Mouse (Mus musculus) cerebellum, adult 2 months (tissue): Measurements from ENCODE around the gene Cadm2. TPM values are rescaled to one million over a fixed set of nuclear protein-coding genes. Genes with fewer than 3 reads are reported as not detected.

ENCODE experiments used
- DNase-seq, 2 experiments: peaks; one replicate each; pipeline ENCODE4 v3.0.0; 2021
- H3K27ac ChIP-seq: fragments of 200-500 bp; 2 replicates; pipeline ENCODE4 v1.5.1; 2012; ENCODE audit warnings: low read length, control low read depth, inconsistent platforms; ENCODE audit not compliant: insufficient read depth
- H3K27me3 ChIP-seq: fragments of 200-500 bp; 2 replicates; pipeline ENCODE4 v1.6.1; 2012; ENCODE audit warnings: inconsistent platforms, mild to moderate bottlenecking, low read length, moderate library complexity; ENCODE audit not compliant: control insufficient read depth, insufficient read depth
- H3K4me1 ChIP-seq: fragments of 200-500 bp; 2 replicates; pipeline ENCODE4 v1.6.1; 2011; ENCODE audit warnings: low read length; ENCODE audit not compliant: control insufficient read depth, insufficient read depth
- H3K4me3 ChIP-seq: fragments of 200-500 bp; replicated peaks from 2 replicates; pipeline ENCODE3; 2011; ENCODE audit warnings: mild to moderate bottlenecking, low read depth, low read length, control low read depth; ENCODE audit not compliant: insufficient read depth
- CTCF ChIP-seq: fragments of 200-500 bp; IDR thresholded peaks from 2 replicates; pipeline ENCODE4 v1.5.1; 2011; ENCODE audit warnings: low read depth, mild to moderate bottlenecking, control low read depth, low read length, moderate library complexity, borderline replicate concordance; ENCODE audit not compliant: insufficient read depth
- POLR2A ChIP-seq: fragments of 200-500 bp; IDR thresholded peaks from 2 replicates; pipeline ENCODE4 v1.6.1; 2011; ENCODE audit warnings: low read length, control low read depth, borderline replicate concordance; ENCODE audit not compliant: insufficient read depth
- WGBS: fragments of 180-500 bp; shearing (Covaris S2); methylation state at CpG from one replicate; pipeline ENCODE4 v1.1.7; 2018; 5-methylcytosine and 5-hydroxymethylcytosine counted together
- polyA plus RNA-seq: library from polyadenylated mRNA; depleted of rRNA; stranded (reverse); fragments of >200 nt; gene quantifications from 2 replicates; pipeline ENCODE4 v1.2.3, GENCODE M21; 2012

Gene Cadm2
- polyA plus RNA-seq, 1 experiment: 47.7 TPM

- Histone ChIP-seq H3K4me3 (no peak overlapping the region), H3K27ac (no peak overlapping the region), H3K4me1 (no peaks in the 10 kb centered on the region), H3K27me3 (no peaks in the 10 kb centered on the region)
- TF ChIP-seq CTCF (no peak), POLR2A (no peak)
- WGBS: 47% methylated on average over 4 of the region's 4 CpGs
- DNase-seq: no peak
Observed at GRCm38 (mm10) chr16:67436301-67436700, 184.4 kb downstream of the Cadm2 start.

- WGBS: 15% methylated on average over 1 of the region's 1 CpGs
- no peak overlapping the region for H3K27ac ChIP-seq
- 0 out of 2 replicates have a peak, but pooled peaks cover 2% of the 10 kb centered on the region for H3K4me1 ChIP-seq
- TF ChIP-seq POLR2A (no peak), CTCF (no peak)
- no peaks in the 10 kb centered on the region for H3K27me3 ChIP-seq
- peak; percentile 48 to 69 for DNase-seq
- no peak overlapping the region for H3K4me3 ChIP-seq
Observed at GRCm38 (mm10) chr16:67425371-67425770, 195.3 kb downstream of the Cadm2 start.

- peaks cover 2% of the 10 kb centered on the region for H3K4me1 ChIP-seq
- H3K27me3 ChIP-seq: no peaks in the 10 kb centered on the region
- no peak overlapping the region for H3K27ac ChIP-seq
- WGBS: 10% methylated on average over 3 of the region's 3 CpGs
- H3K4me3 ChIP-seq: no peak overlapping the region
- TF ChIP-seq POLR2A (no peak), CTCF (no peak)
- peak in 1 of 2 experiments; percentile 85 for DNase-seq
Observed at GRCm38 (mm10) chr16:67410926-67411325, 209.8 kb downstream of the Cadm2 start.

- Histone ChIP-seq H3K4me3 (no peak overlapping the region), H3K27me3 (no peaks in the 10 kb centered on the region), H3K27ac (no peak overlapping the region), H3K4me1 (peaks cover 2% of the 10 kb centered on the region)
- no peak for TF ChIP-seq CTCF
- no peak for TF ChIP-seq POLR2A
- WGBS: 18% methylated on average over 2 of the region's 2 CpGs
- peak; percentile 64 to 92 for DNase-seq
Observed at GRCm38 (mm10) chr16:67410482-67410881, 210.2 kb downstream of the Cadm2 start.

GRCm38 (mm10) chr16:67367745-67368144 lies 253.0 kb downstream of the Cadm2 start:
- 89% methylated on average over 2 of the region's 2 CpGs for WGBS
- no peaks in the 10 kb centered on the region for H3K4me1 ChIP-seq
- TF ChIP-seq POLR2A (no peak), CTCF (no peak)

GRCm38 (mm10) chr16:67348011-67348410 lies 272.7 kb downstream of the Cadm2 start:
- Histone ChIP-seq H3K4me3 (no peak overlapping the region), H3K27me3 (no peaks in the 10 kb centered on the region), H3K27ac (no peak overlapping the region), H3K4me1 (peaks cover 10% of the 10 kb centered on the region; the same call in 1 of the 2 replicates)
- WGBS: 14% methylated on average over 5 of the region's 5 CpGs
- DNase-seq: peak; percentile 50 to 80
- TF ChIP-seq CTCF (no peak), POLR2A (no peak)

More at GRCm38 (mm10) chr16:67367745-67368144, 253.0 kb downstream of the Cadm2 start:
- Histone ChIP-seq H3K4me3 (no peak overlapping the region), H3K27ac (no peak overlapping the region), H3K27me3 (no peaks in the 10 kb centered on the region)
- DNase-seq: no peak

- Histone ChIP-seq H3K27ac (no peak overlapping the region), H3K4me3 (no peak overlapping the region), H3K4me1 (peaks cover 10% of the 10 kb centered on the region; the same call in 1 of the 2 replicates), H3K27me3 (no peaks in the 10 kb centered on the region)
- no peak for TF ChIP-seq CTCF
- TF ChIP-seq POLR2A: no peak
- peak; percentile 23 to 54 for DNase-seq
Observed at GRCm38 (mm10) chr16:67347561-67347960, 273.1 kb downstream of the Cadm2 start.

- Histone ChIP-seq H3K4me1 (peaks cover 10% of the 10 kb centered on the region; the same call in 1 of the 2 replicates), H3K27me3 (no peaks in the 10 kb centered on the region), H3K27ac (no peak overlapping the region), H3K4me3 (no peak overlapping the region)
- TF ChIP-seq POLR2A (no peak), CTCF (no peak)
- DNase-seq: peak; percentile 55 to 75
- WGBS: 28% methylated on average over 10 of the region's 10 CpGs
Observed at GRCm38 (mm10) chr16:67346621-67347290, 274.0 kb downstream of the Cadm2 start.
